Mouse (Mus musculus) forebrain, embryonic 10.5 days (tissue): Measurements from ENCODE around the gene Ift172. TPM values are rescaled to one million over a fixed set of nuclear protein-coding genes. Genes with fewer than 3 reads are reported as not detected.

Experiments
- DNase-seq: peaks from one replicate; pipeline ENCODE4 v3.0.0-alpha.2; 2017; ENCODE audit warnings: low spot score; ENCODE audit errors: extremely low spot score
- H3K27ac ChIP-seq: fragments of 300-500 bp; sonication (generic); 2 replicates; pipeline ENCODE4 v1.5.1; 2016; ENCODE audit warnings: mild to moderate bottlenecking
- H3K27me3 ChIP-seq: fragments of 300-500 bp; sonication (generic); 2 replicates; pipeline ENCODE4 v1.6.1; 2016; ENCODE audit warnings: mild to moderate bottlenecking; ENCODE audit not compliant: poor library complexity, severe bottlenecking
- H3K36me3 ChIP-seq: fragments of 300-500 bp; sonication (generic); replicated peaks from 2 replicates; pipeline ENCODE4 v1.6.1; 2016; ENCODE audit warnings: mild to moderate bottlenecking, moderate library complexity
- H3K4me1 ChIP-seq: fragments of 300-500 bp; sonication (generic); 2 replicates; pipeline ENCODE4 v1.6.1; 2016
- H3K4me3 ChIP-seq: fragments of 300-500 bp; sonication (generic); 2 replicates; pipeline ENCODE4 v1.5.1; 2016; ENCODE audit warnings: mild to moderate bottlenecking, moderate library complexity
- H3K9me3 ChIP-seq: fragments of 300-500 bp; sonication (generic); 2 replicates; pipeline ENCODE4 v1.6.1; 2016; ENCODE audit warnings: mild to moderate bottlenecking, moderate library complexity
- WGBS: fragments of 180-500 bp; shearing (Covaris S2); methylation state at CpG from one replicate; pipeline ENCODE4 v1.1.7; 2016; 5-methylcytosine and 5-hydroxymethylcytosine counted together
- polyA plus RNA-seq: library from polyadenylated mRNA; unstranded; fragments of >200 nt; fragmentation: Nextera tagmentation; extraction: Ambion mirVana; gene quantifications from 2 replicates; pipeline ENCODE4 v1.2.1, GENCODE M21; 2016

The Ift172 gene
- polyA plus RNA-seq: 37.1 and 37.2 TPM in 2 replicates

GRCm38 (mm10) chr5:31290521-31291360, at the start of gene Ift172:
Gene Ift172 (minus strand): TSS chr5:31291116.
- Histone ChIP-seq H3K36me3 (peaks cover 36% of the 10 kb centered on the region), H3K27ac (peak within 1 kb of the TSS; percentile 86), H3K4me1 (peaks cover 48% of the 10 kb centered on the region), H3K4me3 (peak within 1 kb of the TSS; percentile 63), H3K27me3 (no peaks in the 10 kb centered on the region), H3K9me3 (no peaks in the 10 kb centered on the region)
- peak; percentile 95 for DNase-seq
- 3% methylated on average over 45 of the region's 45 CpGs for WGBS

GRCm38 (mm10) chr5:31328255-31328654, 37.3 kb upstream of the Ift172 start:
- no peaks in the 10 kb centered on the region for H3K4me1 ChIP-seq
- no peak overlapping the region for H3K4me3 ChIP-seq
- peaks cover 5% of the 10 kb centered on the region; the same call in 1 of the 2 replicates for H3K9me3 ChIP-seq
- DNase-seq: peak; percentile 37
- WGBS: 37% methylated on average over 7 of the region's 7 CpGs
- H3K27ac ChIP-seq: no peak overlapping the region
- H3K36me3 ChIP-seq: no peaks in the 10 kb centered on the region
- H3K27me3 ChIP-seq: no peaks in the 10 kb centered on the region

- Histone ChIP-seq H3K27ac (no peak overlapping the region), H3K9me3 (no peaks in the 10 kb centered on the region), H3K4me3 (no peak overlapping the region), H3K4me1 (no peaks in the 10 kb centered on the region), H3K36me3 (no peaks in the 10 kb centered on the region), H3K27me3 (no peaks in the 10 kb centered on the region)
- 14% methylated on average over 5 of the region's 5 CpGs for WGBS
- DNase-seq: no peak
Observed at GRCm38 (mm10) chr5:31326850-31327249, 35.9 kb upstream of the Ift172 start.

GRCm38 (mm10) chr5:31324085-31324484, 33.2 kb upstream of the Ift172 start:
- H3K27ac ChIP-seq: no peak overlapping the region
- H3K36me3 ChIP-seq: no peaks in the 10 kb centered on the region
- no peak overlapping the region for H3K4me3 ChIP-seq
- H3K9me3 ChIP-seq: no peaks in the 10 kb centered on the region
- H3K4me1 ChIP-seq: no peaks in the 10 kb centered on the region
- no peak for DNase-seq
- 74% methylated on average over 3 of the region's 3 CpGs for WGBS
- H3K27me3 ChIP-seq: no peaks in the 10 kb centered on the region

- H3K4me1 ChIP-seq: no peaks in the 10 kb centered on the region
- H3K27ac ChIP-seq: no peak overlapping the region
- H3K27me3 ChIP-seq: no peaks in the 10 kb centered on the region
- WGBS: 91% methylated on average over 3 of the region's 3 CpGs
- DNase-seq: no peak
- H3K4me3 ChIP-seq: no peak overlapping the region
- no peaks in the 10 kb centered on the region for H3K36me3 ChIP-seq
- H3K9me3 ChIP-seq: no peaks in the 10 kb centered on the region; the same call in 1 of the 2 replicates
Observed at GRCm38 (mm10) chr5:31322776-31323175, 31.9 kb upstream of the Ift172 start.

- H3K27me3 ChIP-seq: no peaks in the 10 kb centered on the region
- H3K36me3 ChIP-seq: no peaks in the 10 kb centered on the region
- DNase-seq: no peak
- H3K4me1 ChIP-seq: peaks cover 6% of the 10 kb centered on the region
- H3K4me3 ChIP-seq: no peak overlapping the region
- no peak overlapping the region for H3K27ac ChIP-seq
- WGBS: 93% methylated on average over 8 of the region's 8 CpGs
- H3K9me3 ChIP-seq: no peaks in the 10 kb centered on the region
Observed at GRCm38 (mm10) chr5:31312806-31313205, 21.9 kb upstream of the Ift172 start.

GRCm38 (mm10) chr5:31303093-31303492, 12.2 kb upstream of the Ift172 start:
- H3K4me1 ChIP-seq: 0 out of 2 replicates have a peak, but pooled peaks cover 3% of the 10 kb centered on the region
- no peak overlapping the region for H3K27ac ChIP-seq
- no peaks in the 10 kb centered on the region for H3K36me3 ChIP-seq
- 87% methylated on average over 6 of the region's 6 CpGs for WGBS
- DNase-seq: no peak
- H3K27me3 ChIP-seq: no peaks in the 10 kb centered on the region
- no peak overlapping the region for H3K4me3 ChIP-seq
- H3K9me3 ChIP-seq: no peaks in the 10 kb centered on the region

GRCm38 (mm10) chr5:31301866-31302265, 10.9 kb upstream of the Ift172 start:
- no peak overlapping the region for H3K4me3 ChIP-seq
- H3K27ac ChIP-seq: no peak overlapping the region
- WGBS: 79% methylated on average over 8 of the region's 8 CpGs

GRCm38 (mm10) chr5:31298486-31298885, 7.6 kb upstream of the Ift172 start:
- WGBS: 63% methylated on average over 2 of the region's 2 CpGs
- H3K9me3 ChIP-seq: no peaks in the 10 kb centered on the region
- peaks cover 11% of the 10 kb centered on the region for H3K36me3 ChIP-seq
- H3K27ac ChIP-seq: no peak overlapping the region
- H3K27me3 ChIP-seq: no peaks in the 10 kb centered on the region
- peaks cover 30% of the 10 kb centered on the region for H3K4me1 ChIP-seq
- no peak overlapping the region for H3K4me3 ChIP-seq
- no peak for DNase-seq

More at GRCm38 (mm10) chr5:31301866-31302265, 10.9 kb upstream of the Ift172 start:
- H3K36me3 ChIP-seq: no peaks in the 10 kb centered on the region
- 0 out of 2 replicates have a peak, but pooled peaks cover 3% of the 10 kb centered on the region for H3K4me1 ChIP-seq
- H3K27me3 ChIP-seq: no peaks in the 10 kb centered on the region
- no peaks in the 10 kb centered on the region for H3K9me3 ChIP-seq
- no peak for DNase-seq

- Histone ChIP-seq H3K4me1 (peaks cover 34% of the 10 kb centered on the region), H3K27ac (no peak overlapping the region), H3K9me3 (no peaks in the 10 kb centered on the region), H3K27me3 (no peaks in the 10 kb centered on the region), H3K4me3 (no peak overlapping the region), H3K36me3 (peaks cover 16% of the 10 kb centered on the region)
- DNase-seq: no peak
- 88% methylated on average over 3 of the region's 3 CpGs for WGBS
Observed at GRCm38 (mm10) chr5:31297981-31298380, 7.1 kb upstream of the Ift172 start.

- no peaks in the 10 kb centered on the region for H3K27me3 ChIP-seq
- H3K4me1 ChIP-seq: peaks cover 37% of the 10 kb centered on the region
- peaks cover 24% of the 10 kb centered on the region for H3K36me3 ChIP-seq
- no peak for DNase-seq
- 85% methylated on average over 13 of the region's 13 CpGs for WGBS
- peak within 1 kb of the TSS; percentile 95 for H3K4me3 ChIP-seq
- H3K9me3 ChIP-seq: no peaks in the 10 kb centered on the region
- peak within 1 kb of the TSS; percentile 95 for H3K27ac ChIP-seq
Observed at GRCm38 (mm10) chr5:31297047-31297757, 6.3 kb upstream of the Ift172 start, which contains the start of gene Gckr. Gene Gckr (plus strand): TSS chr5:31297443.

GRCm38 (mm10) chr5:31295606-31296141, 4.8 kb upstream of the Ift172 start, which contains the start of gene Fndc4:
Gene Fndc4 (minus strand): TSS chr5:31296080.
- Histone ChIP-seq H3K9me3 (no peaks in the 10 kb centered on the region), H3K36me3 (peaks cover 24% of the 10 kb centered on the region), H3K4me3 (peak within 1 kb of the TSS; percentile 95), H3K27ac (peak within 1 kb of the TSS; percentile 95), H3K27me3 (no peaks in the 10 kb centered on the region), H3K4me1 (peaks cover 46% of the 10 kb centered on the region)
- DNase-seq: peak; percentile 74
- WGBS: under 1% methylated on average over 46 of the region's 46 CpGs
